Mouse (Mus musculus): ENCODE measurements around the gene Esp8. TPM values are rescaled to one million over a fixed set of nuclear protein-coding genes. Genes with fewer than 3 reads are reported as not detected.
"Not testable (repeated sequence)": the region's sequence is repeated elsewhere in the genome, so short reads cannot be mapped to it uniquely, and the experiment has no call there.

Esp8 gene
- polyA plus RNA-seq (2012; rRNA removed), result not detected in 2 replicates
- not detected in 2 replicates for polyA plus RNA-seq (2014; fragmentation: Nextera tagmentation; extraction: Ambion mirVana)

- H3K36me3 ChIP-seq (replicated peaks; ENCODE audit: control insufficient read depth, insufficient read depth, low read depth), result no peaks in the 10 kb centered on the region
- H3K27ac ChIP-seq, result no peak within 1 kb of the TSS
- no peak for ATAC-seq (ENCODE audit: insufficient read depth)
- TF ChIP-seq EP300 (IDR thresholded peaks at IDR 0.05; ENCODE audit: low read depth) (no peak), CTCF (IDR thresholded peaks at IDR 0.05; ENCODE audit: low read depth) (no peak)
- H3K4me3 ChIP-seq (ENCODE audit: insufficient read depth in 1 of 2, low read depth in 2 of 2, low read length in 2 of 2), result no peak within 1 kb of the TSS
- no peaks in the 10 kb centered on the region for H3K9me3 ChIP-seq (ENCODE audit: control insufficient read depth, low read length)
- H3K4me2 ChIP-seq (ENCODE audit: low read depth), result no peak within 1 kb of the TSS
- H3K4me1 ChIP-seq (replicated peaks; ENCODE audit: control insufficient read depth in 2 of 2, insufficient read depth in 2 of 2, low read length in 1 of 2), result no peaks in the 10 kb centered on the region
- no peak within 1 kb of the TSS for H3K9ac ChIP-seq (replicated peaks)
- DNase-seq (ENCODE audit: low read depth in 3 of 3, low spot score in 3 of 3), result no peak
- H3K27me3 ChIP-seq (ENCODE audit: control insufficient read depth, insufficient read depth, low read length), result no peaks in the 10 kb centered on the region
- WGBS (ENCODE audit: insufficient replicate concordance), result 45% methylated on average over 3 of the region's 3 CpGs
Observed at GRCm38 (mm10) chr17:40519818-40520217, at the start of gene Esp8. Gene Esp8 (plus strand): TSS chr17:40520022.

GRCm38 (mm10) chr17:40483566-40483965 is 36.3 kb upstream of the Esp8 start:
- H3K4me3 ChIP-seq (ENCODE audit: insufficient read depth in 1 of 2, low read depth in 2 of 2, low read length in 2 of 2); ATAC-seq (ENCODE audit: insufficient read depth); H3K27me3 ChIP-seq (ENCODE audit: control insufficient read depth, insufficient read depth, low read length); H3K27ac ChIP-seq; H3K4me2 ChIP-seq (ENCODE audit: low read depth); H3K9ac ChIP-seq (replicated peaks); H3K4me1 ChIP-seq (replicated peaks; ENCODE audit: control insufficient read depth in 2 of 2, insufficient read depth in 2 of 2, low read length in 1 of 2); H3K9me3 ChIP-seq (ENCODE audit: control insufficient read depth, low read length); DNase-seq (ENCODE audit: low read depth in 3 of 3, low spot score in 3 of 3); H3K36me3 ChIP-seq (replicated peaks; ENCODE audit: control insufficient read depth, insufficient read depth, low read depth): not testable (repeated sequence)
- WGBS (ENCODE audit: insufficient replicate concordance), result 64% methylated on average over 10 of the region's 10 CpGs

DNA sequence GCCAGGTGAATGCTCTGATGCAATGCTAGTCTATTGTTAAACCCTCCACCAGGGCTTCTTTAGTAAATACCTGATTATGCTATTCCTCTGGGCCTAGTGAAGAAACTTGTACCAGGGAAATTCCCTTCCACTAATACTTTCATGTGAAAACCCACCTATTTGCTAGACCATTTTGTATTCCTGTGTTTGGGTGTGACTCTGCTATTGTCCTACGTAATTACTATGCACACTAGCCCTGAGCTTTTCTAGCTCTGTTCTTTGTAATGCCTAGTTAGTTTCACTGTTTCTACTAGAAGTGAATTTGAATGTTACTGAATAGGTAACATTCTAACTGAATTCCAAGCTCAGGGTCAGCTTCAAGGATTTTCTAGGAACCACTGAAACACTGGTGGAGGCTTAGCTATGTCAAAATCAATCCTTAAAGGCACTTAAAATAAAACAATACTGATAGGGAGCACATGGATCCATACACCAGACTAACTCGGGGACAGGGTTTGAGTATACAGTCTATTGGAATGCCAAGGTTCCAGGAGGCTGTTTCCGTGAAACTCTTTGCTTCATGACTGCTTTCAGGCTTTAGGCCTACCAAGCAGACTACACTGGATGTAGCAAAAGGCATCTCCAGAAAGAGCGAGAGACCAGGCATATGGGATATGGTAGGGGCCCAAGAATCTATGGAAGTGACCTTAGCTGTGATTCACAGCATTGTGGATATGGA is 24.2 kb upstream of the Esp8 start:
- H3K4me2 ChIP-seq (ENCODE audit: low read depth); H3K27me3 ChIP-seq (ENCODE audit: control insufficient read depth, insufficient read depth, low read length); DNase-seq (ENCODE audit: low read depth in 3 of 3, low spot score in 3 of 3); ATAC-seq (ENCODE audit: insufficient read depth); H3K9me3 ChIP-seq (ENCODE audit: control insufficient read depth, low read length); H3K27ac ChIP-seq; H3K4me3 ChIP-seq (ENCODE audit: insufficient read depth in 1 of 2, low read depth in 2 of 2, low read length in 2 of 2); H3K36me3 ChIP-seq (replicated peaks; ENCODE audit: control insufficient read depth, insufficient read depth, low read depth); H3K9ac ChIP-seq (replicated peaks); H3K4me1 ChIP-seq (replicated peaks; ENCODE audit: control insufficient read depth in 2 of 2, insufficient read depth in 2 of 2, low read length in 1 of 2): not testable (repeated sequence)
- 54% methylated on average over 4 of the region's 4 CpGs for WGBS (ENCODE audit: insufficient replicate concordance)

GRCm38 (mm10) chr17:40529813-40530212 is 10.0 kb downstream of the Esp8 start:
- Histone ChIP-seq H3K27me3 (ENCODE audit: control insufficient read depth, insufficient read depth, low read length) (no peaks in the 10 kb centered on the region), H3K27ac (no peak overlapping the region), H3K9me3 (ENCODE audit: control insufficient read depth, low read length) (no peaks in the 10 kb centered on the region), H3K4me1 (replicated peaks; ENCODE audit: control insufficient read depth in 2 of 2, insufficient read depth in 2 of 2, low read length in 1 of 2) (no peaks in the 10 kb centered on the region), H3K4me2 (ENCODE audit: low read depth) (no peak overlapping the region), H3K36me3 (replicated peaks; ENCODE audit: control insufficient read depth, insufficient read depth, low read depth) (no peaks in the 10 kb centered on the region), H3K9ac (replicated peaks) (no peak overlapping the region), H3K4me3 (ENCODE audit: insufficient read depth in 1 of 2, low read depth in 2 of 2, low read length in 2 of 2) (no peak overlapping the region)
- TF ChIP-seq EP300 (IDR thresholded peaks at IDR 0.05; ENCODE audit: low read depth) (no peak), CTCF (IDR thresholded peaks at IDR 0.05; ENCODE audit: low read depth) (no peak)
- DNase-seq (ENCODE audit: low read depth in 3 of 3, low spot score in 3 of 3), result no peak
- WGBS (ENCODE audit: insufficient replicate concordance), result 50% methylated on average over 3 of the region's 3 CpGs
- no peak for ATAC-seq (ENCODE audit: insufficient read depth)

DNA sequence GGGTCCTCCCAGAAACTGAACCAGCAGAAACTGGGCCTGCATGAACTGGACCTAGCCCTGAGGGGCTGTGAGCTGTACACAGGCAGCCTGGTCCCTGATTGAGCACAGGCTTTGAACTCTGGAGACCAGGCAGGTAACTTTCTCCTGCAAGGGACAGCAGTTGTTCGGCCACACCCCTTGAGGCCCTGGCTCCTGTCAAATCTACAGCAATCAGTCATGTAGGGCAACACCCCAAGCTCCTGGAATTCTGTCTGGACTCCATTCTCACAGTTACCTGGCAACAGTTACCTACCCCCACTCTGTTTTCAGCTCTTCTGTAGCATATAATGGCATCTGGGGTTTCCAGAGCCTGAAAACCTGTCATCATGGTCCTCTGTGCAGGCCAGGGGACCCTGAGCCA is 11.3 kb downstream of the Esp8 start:
- DNase-seq (ENCODE audit: low read depth in 3 of 3, low spot score in 3 of 3) (no peak), ATAC-seq (ENCODE audit: insufficient read depth) (no peak)
- Histone ChIP-seq H3K9me3 (ENCODE audit: control insufficient read depth, low read length) (no peaks in the 10 kb centered on the region), H3K36me3 (replicated peaks; ENCODE audit: control insufficient read depth, insufficient read depth, low read depth) (no peaks in the 10 kb centered on the region), H3K9ac (replicated peaks) (no peak overlapping the region), H3K27me3 (ENCODE audit: control insufficient read depth, insufficient read depth, low read length) (no peaks in the 10 kb centered on the region), H3K4me1 (replicated peaks; ENCODE audit: control insufficient read depth in 2 of 2, insufficient read depth in 2 of 2, low read length in 1 of 2) (no peaks in the 10 kb centered on the region), H3K4me2 (ENCODE audit: low read depth) (no peak overlapping the region), H3K27ac (no peak overlapping the region), H3K4me3 (ENCODE audit: insufficient read depth in 1 of 2, low read depth in 2 of 2, low read length in 2 of 2) (no peak overlapping the region)
- 43% methylated on average over 1 of the region's 1 CpGs for WGBS (ENCODE audit: insufficient replicate concordance)
- no peak for TF ChIP-seq EP300 (IDR thresholded peaks at IDR 0.05; ENCODE audit: low read depth)
- TF ChIP-seq CTCF (IDR thresholded peaks at IDR 0.05; ENCODE audit: low read depth), result no peak

- not testable (repeated sequence) for H3K4me2 ChIP-seq (ENCODE audit: low read depth); H3K9ac ChIP-seq (replicated peaks); H3K9me3 ChIP-seq (ENCODE audit: control insufficient read depth, low read length); H3K27me3 ChIP-seq (ENCODE audit: control insufficient read depth, insufficient read depth, low read length); H3K27ac ChIP-seq; H3K4me1 ChIP-seq (replicated peaks; ENCODE audit: control insufficient read depth in 2 of 2, insufficient read depth in 2 of 2, low read length in 1 of 2); ATAC-seq (ENCODE audit: insufficient read depth); DNase-seq (ENCODE audit: low read depth in 3 of 3, low spot score in 3 of 3); H3K4me3 ChIP-seq (ENCODE audit: insufficient read depth in 1 of 2, low read depth in 2 of 2, low read length in 2 of 2); H3K36me3 ChIP-seq (replicated peaks; ENCODE audit: control insufficient read depth, insufficient read depth, low read depth)
- 53% methylated on average over 5 of the region's 5 CpGs for WGBS (ENCODE audit: insufficient replicate concordance)
Observed at GRCm38 (mm10) chr17:40547005-40547404, 27.2 kb downstream of the Esp8 start.
